Mouse (Mus musculus) urinary bladder, postnatal 36 days (tissue): ENCODE data around the gene Fxyd5.

Experiments
- DNase-seq, 2 experiments: peaks; one replicate each; pipeline ENCODE4 v3.0.0; 2022; ENCODE audit warnings: low spot score in 2 of 2, mixed read lengths in 1 of 2

Gene Fxyd5

GRCm38 (mm10) chr7:31042431-31042910 is at the start of gene Fxyd5:
Fxyd5 (minus strand) TSS chr7:31042481.
- DNase-seq = no peak

- no peak for DNase-seq
Measured at GRCm38 (mm10) chr7:31089721-31090120, 47.4 kb upstream of the Fxyd5 start.

- DNase-seq = no peak
Measured at GRCm38 (mm10) chr7:31088206-31088605, 45.9 kb upstream of the Fxyd5 start.

- DNase-seq = no peak
Measured at GRCm38 (mm10) chr7:31087262-31087661, 45.0 kb upstream of the Fxyd5 start.

- DNase-seq = no peak
Measured at GRCm38 (mm10) chr7:31086175-31086755, 44.0 kb upstream of the Fxyd5 start.

- DNase-seq = peak in 1 of 2 experiments; percentile 70
Measured at GRCm38 (mm10) chr7:31085171-31085570, 42.9 kb upstream of the Fxyd5 start.

- DNase-seq = no peak
Measured at GRCm38 (mm10) chr7:31084140-31084539, 41.9 kb upstream of the Fxyd5 start.

- peak in 1 of 2 experiments; percentile 74 for DNase-seq
Measured at GRCm38 (mm10) chr7:31082831-31083588, 40.7 kb upstream of the Fxyd5 start.

- no peak for DNase-seq
Measured at GRCm38 (mm10) chr7:31082106-31082505, 39.8 kb upstream of the Fxyd5 start.

GRCm38 (mm10) chr7:31081106-31081505 is 38.8 kb upstream of the Fxyd5 start:
- no peak for DNase-seq

- DNase-seq = no peak
Measured at GRCm38 (mm10) chr7:31080611-31081010, 38.3 kb upstream of the Fxyd5 start.

GRCm38 (mm10) chr7:31079670-31080069 is 37.4 kb upstream of the Fxyd5 start:
- no peak for DNase-seq

- peak in 1 of 2 experiments; percentile 43 for DNase-seq
Measured at GRCm38 (mm10) chr7:31077885-31078445, 35.7 kb upstream of the Fxyd5 start.

- no peak for DNase-seq
Measured at GRCm38 (mm10) chr7:31077470-31077869, 35.2 kb upstream of the Fxyd5 start.

GRCm38 (mm10) chr7:31076492-31076891 is 34.2 kb upstream of the Fxyd5 start, which contains the start of gene Fxyd3:
Fxyd3 (minus strand) TSS chr7:31076704.
- peak; percentile 74 to 77 for DNase-seq

GRCm38 (mm10) chr7:31074713-31075069 is 32.4 kb upstream of the Fxyd5 start:
- no peak for DNase-seq

GRCm38 (mm10) chr7:31074061-31074712 is 31.9 kb upstream of the Fxyd5 start:
- DNase-seq = peak in 1 of 2 experiments; percentile 61

- DNase-seq = no peak
Measured at GRCm38 (mm10) chr7:31073546-31073945, 31.3 kb upstream of the Fxyd5 start.

GRCm38 (mm10) chr7:31072326-31072725 is 30.0 kb upstream of the Fxyd5 start:
- DNase-seq = no peak

GRCm38 (mm10) chr7:31070324-31070723 is 28.0 kb upstream of the Fxyd5 start:
- DNase-seq = no peak

- no peak for DNase-seq
Measured at GRCm38 (mm10) chr7:31069491-31069890, 27.2 kb upstream of the Fxyd5 start.

- no peak for DNase-seq
Measured at GRCm38 (mm10) chr7:31067836-31068235, 25.6 kb upstream of the Fxyd5 start.
